Mouse (Mus musculus) olfactory bulb, adult 2 months (tissue): Measurements from ENCODE around the gene Ppp2r2c. TPM values are rescaled to one million over a fixed set of nuclear protein-coding genes. Genes with fewer than 3 reads are reported as not detected.

Experiments
- H3K27ac ChIP-seq: fragments of 200-500 bp; 2 replicates; pipeline ENCODE4 v1.5.1; 2012; ENCODE audit warnings: low read depth, low read length; ENCODE audit not compliant: insufficient read depth
- H3K4me1 ChIP-seq: fragments of 200-500 bp; 2 replicates; pipeline ENCODE4 v1.6.1; 2012; ENCODE audit warnings: low read length; ENCODE audit not compliant: control insufficient read depth, insufficient read depth
- H3K4me3 ChIP-seq: fragments of 200-500 bp; 2 replicates; pipeline ENCODE4 v1.5.1; 2012; ENCODE audit warnings: mild to moderate bottlenecking, low read depth, low read length, moderate library complexity; ENCODE audit not compliant: insufficient read depth
- CTCF ChIP-seq: fragments of 200-500 bp; IDR thresholded peaks from 2 replicates; pipeline ENCODE4 v1.5.1; 2012; ENCODE audit warnings: low read depth, mild to moderate bottlenecking, low read length, moderate library complexity; ENCODE audit not compliant: insufficient read depth
- POLR2A ChIP-seq: fragments of 200-500 bp; IDR thresholded peaks from 2 replicates; pipeline ENCODE4 v1.6.1; 2012; ENCODE audit warnings: mild to moderate bottlenecking, low read depth, low read length, moderate library complexity; ENCODE audit not compliant: insufficient read depth
- WGBS: fragments of 180-500 bp; shearing (Covaris S2); methylation state at CpG from one replicate; pipeline ENCODE4 v1.1.7; 2018; 5-methylcytosine and 5-hydroxymethylcytosine counted together
- polyA plus RNA-seq: library from polyadenylated mRNA; stranded (reverse); fragments of >200 nt; gene quantifications from 2 replicates; pipeline ENCODE4 v1.2.4, GENCODE M21; 2012; ENCODE audit warnings: low replicate concordance; ENCODE audit not compliant: missing spikeins, insufficient read depth, insufficient read length

The Ppp2r2c gene
- polyA plus RNA-seq, 1 experiment = 124 TPM

DNA sequence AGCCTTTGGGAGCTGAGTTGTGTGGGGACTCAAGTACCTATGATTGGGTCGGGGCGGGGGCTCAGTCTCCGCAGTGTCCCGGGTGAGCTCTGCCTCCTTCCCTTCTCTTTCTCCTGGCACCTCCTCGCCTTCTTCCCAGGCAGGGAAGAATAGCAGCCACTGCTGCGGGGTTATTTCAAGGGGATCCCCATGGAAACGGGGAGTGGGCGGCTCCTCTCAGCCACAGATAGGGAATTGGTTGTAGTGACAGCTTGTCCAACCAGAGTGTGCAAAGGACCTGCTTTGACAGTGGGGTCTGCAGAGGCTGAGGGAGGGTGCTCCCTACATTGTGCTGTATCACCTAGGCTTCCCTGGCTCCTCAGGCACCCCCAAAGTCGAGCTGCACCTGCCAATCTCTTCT, 22.5 kb downstream of the Ppp2r2c start:
- Histone ChIP-seq H3K4me3 (no peak overlapping the region), H3K4me1 (peaks cover 75% of the 10 kb centered on the region), H3K27ac (peak overlapping the region; percentile 89)
- 12% methylated on average over 9 of the region's 9 CpGs for WGBS
- TF ChIP-seq POLR2A = no peak
- no peak for TF ChIP-seq CTCF

- WGBS = 18% methylated on average over 4 of the region's 4 CpGs
- peaks cover 77% of the 10 kb centered on the region for H3K4me1 ChIP-seq
- no peak overlapping the region for H3K4me3 ChIP-seq
- H3K27ac ChIP-seq = peak overlapping the region; percentile 89
- TF ChIP-seq CTCF (no peak), POLR2A (no peak)
These were observed 23.6 kb downstream of the Ppp2r2c start for GRCm38 (mm10) chr5:36891793-36892470.

DNA sequence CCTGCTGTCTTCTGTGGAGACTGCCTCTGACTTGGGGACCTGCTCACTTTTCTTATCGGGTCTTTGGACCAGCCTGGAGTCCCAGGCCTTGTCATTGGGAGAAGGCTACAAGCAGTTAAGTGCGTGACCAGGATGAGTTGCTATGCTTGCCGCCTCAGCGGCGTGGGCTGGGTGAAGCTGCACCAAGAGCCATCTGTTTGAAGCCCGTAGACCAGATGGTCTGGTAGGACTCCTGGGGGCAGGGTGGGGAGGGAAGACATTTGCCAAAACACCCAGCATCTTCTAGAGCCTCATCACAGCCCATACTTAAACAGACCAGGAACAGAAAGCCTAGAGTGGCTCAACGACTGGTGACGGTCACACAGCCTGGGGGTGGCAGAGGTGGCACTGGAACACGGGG, 24.9 kb downstream of the Ppp2r2c start:
- WGBS = 37% methylated on average over 9 of the region's 9 CpGs
- no peak overlapping the region for H3K4me3 ChIP-seq

DNA sequence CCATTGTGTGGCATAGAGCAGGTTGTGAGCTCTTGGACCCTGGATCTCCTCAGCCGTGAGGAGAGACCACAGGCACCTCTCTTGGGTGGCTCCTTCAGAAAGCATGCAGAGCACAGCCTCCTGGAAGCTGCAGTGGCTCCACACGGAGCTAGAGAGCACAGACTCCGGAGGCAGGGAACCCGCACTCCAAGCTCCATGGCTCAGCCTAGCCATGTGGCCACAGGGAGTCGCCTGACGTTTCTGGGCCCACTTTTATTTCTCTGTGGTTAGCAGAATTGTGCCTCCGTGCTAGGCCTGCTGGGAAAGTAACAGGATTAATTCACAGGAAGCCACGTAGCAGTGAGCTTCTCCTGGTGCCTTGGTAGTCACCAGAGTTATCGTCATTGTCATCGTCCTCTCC, 25.8 kb downstream of the Ppp2r2c start:
- H3K27ac ChIP-seq = peak overlapping the region; percentile 89
- H3K4me3 ChIP-seq = no peak overlapping the region
- TF ChIP-seq POLR2A (no peak), CTCF (no peak)
- peaks cover 74% of the 10 kb centered on the region for H3K4me1 ChIP-seq
- WGBS = 43% methylated on average over 10 of the region's 10 CpGs

More for the DNA sequence above, 24.9 kb downstream of the Ppp2r2c start:
- H3K4me1 ChIP-seq = peaks cover 76% of the 10 kb centered on the region
- H3K27ac ChIP-seq = peak overlapping the region; percentile 89
- TF ChIP-seq POLR2A (no peak), CTCF (no peak)

DNA sequence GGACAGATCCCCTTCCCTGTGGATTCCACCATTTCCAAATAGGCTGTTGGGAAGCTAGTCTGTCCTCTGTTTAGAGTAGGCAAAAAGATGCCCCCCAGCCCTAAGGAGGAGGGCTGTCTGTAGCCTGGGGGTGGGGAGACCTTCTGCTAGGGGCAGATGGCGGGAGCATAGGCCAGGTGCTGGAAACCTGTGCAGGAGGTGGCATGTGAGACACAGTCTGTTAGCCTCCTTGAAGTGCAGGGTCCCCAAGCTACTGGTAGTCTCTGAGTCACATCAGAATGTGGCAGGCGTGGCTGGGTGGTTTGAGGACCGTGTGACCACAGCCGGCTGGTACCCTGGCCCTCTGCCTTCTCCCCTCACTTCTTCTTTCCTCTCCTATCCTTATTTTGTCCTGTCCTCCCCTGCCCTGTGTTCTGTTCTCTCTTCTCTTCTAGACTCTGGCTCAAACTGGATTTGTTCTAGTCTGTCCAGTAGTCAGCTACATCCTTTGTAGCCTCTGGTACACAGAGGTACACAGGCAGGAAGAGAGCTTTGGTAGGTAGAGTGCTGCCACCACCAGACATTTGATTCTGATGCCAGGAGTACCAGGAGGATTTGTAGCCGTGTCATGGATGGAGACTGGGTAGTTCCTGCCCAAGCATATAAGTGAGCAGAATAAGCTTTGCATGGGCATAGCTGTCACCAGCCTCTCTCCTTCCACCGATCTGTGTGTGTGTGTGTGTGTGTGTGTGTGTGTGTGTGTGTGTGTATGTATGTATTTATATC, 26.5 kb downstream of the Ppp2r2c start:
- Histone ChIP-seq H3K4me1 (peaks cover 76% of the 10 kb centered on the region), H3K27ac (peak overlapping the region; percentile 89), H3K4me3 (no peak overlapping the region)
- TF ChIP-seq CTCF (no peak), POLR2A (no peak)
- 57% methylated on average over 6 of the region's 6 CpGs for WGBS

- 56% methylated on average over 10 of the region's 10 CpGs for WGBS
- Histone ChIP-seq H3K4me1 (peaks cover 75% of the 10 kb centered on the region), H3K27ac (peak overlapping the region; percentile 38; the same call in 1 of the 2 replicates), H3K4me3 (no peak overlapping the region)
- TF ChIP-seq POLR2A = no peak
- no peak for TF ChIP-seq CTCF
These were observed 27.6 kb downstream of the Ppp2r2c start for GRCm38 (mm10) chr5:36895621-36896573.

GRCm38 (mm10) chr5:36897999-36898398, 29.7 kb downstream of the Ppp2r2c start:
- H3K4me1 ChIP-seq = peaks cover 70% of the 10 kb centered on the region
- no peak overlapping the region for H3K27ac ChIP-seq
- no peak for TF ChIP-seq POLR2A
- no peak for TF ChIP-seq CTCF

DNA sequence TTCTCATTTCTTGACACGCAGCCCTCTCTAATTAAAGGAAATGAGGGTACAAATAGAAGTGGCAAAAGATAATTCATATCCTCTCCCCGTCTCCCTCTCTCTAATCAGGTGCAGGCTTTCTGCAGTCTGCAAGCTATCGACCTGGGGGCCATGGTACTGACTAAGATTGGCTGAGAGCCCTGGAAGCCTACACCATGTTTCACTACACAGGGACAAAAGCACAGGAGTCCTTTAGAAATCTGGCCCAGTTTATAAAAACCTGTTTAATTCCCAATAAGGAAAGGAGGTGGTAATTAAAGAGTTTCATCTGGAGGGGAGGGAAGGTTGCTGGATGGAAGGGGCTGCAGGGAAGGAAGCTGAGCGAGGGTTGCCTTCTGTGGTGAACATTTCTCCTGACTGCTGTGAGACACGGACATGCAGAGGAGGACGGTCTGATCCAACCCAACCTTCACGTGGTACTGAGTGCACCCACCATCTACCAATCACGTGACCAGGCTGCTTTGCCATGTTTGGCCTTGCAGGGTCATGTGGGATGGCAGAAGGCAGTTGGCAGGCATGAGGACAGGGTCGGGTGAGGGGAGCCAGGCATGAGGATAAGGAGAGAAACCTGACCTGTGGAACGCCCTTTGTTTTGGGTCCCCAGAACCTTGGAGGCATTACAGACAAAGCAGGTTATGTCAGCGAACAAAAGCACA, 30.2 kb downstream of the Ppp2r2c start:
- no peak for TF ChIP-seq POLR2A
- TF ChIP-seq CTCF = no peak
- 49% methylated on average over 11 of the region's 11 CpGs for WGBS
- Histone ChIP-seq H3K4me1 (peaks cover 65% of the 10 kb centered on the region), H3K4me3 (no peak overlapping the region), H3K27ac (peak overlapping the region; percentile 13; the same call in 1 of the 2 replicates)

More at GRCm38 (mm10) chr5:36897999-36898398, 29.7 kb downstream of the Ppp2r2c start:
- WGBS = 47% methylated on average over 8 of the region's 8 CpGs
- H3K4me3 ChIP-seq = no peak overlapping the region
